Comparison of ENCODE assay signal across 8 mouse cellular contexts in genomic region chr12:74803740-74804512, GRCm38 (mm10).
DNase-seq lines count a peak whose midpoint lies in the region; ATAC-seq and TF ChIP-seq lines count a peak whose summit lies in the region.

No protein-coding gene starts in this region.

- H3K27me3 ChIP-seq in heart, embryonic 13.5 days (replicated peaks) = no peaks in the 10 kb centered on the region

- H3K4me1 ChIP-seq in heart, embryonic 13.5 days = no peaks in the 10 kb centered on the region

- peak; percentile 74 for ATAC-seq in heart, embryonic 13.5 days (ENCODE audit: extremely low read depth, insufficient number of reproducible peaks, low FRiP score, low TSS enrichment)

- H3K9me3 ChIP-seq in heart, embryonic 13.5 days = peaks cover 8% of the 10 kb centered on the region

- TF ChIP-seq CTCF in brain, embryonic 14.5 days (IDR thresholded peaks at IDR 0.05; ENCODE audit: borderline replicate concordance, extremely low read depth, insufficient read depth, insufficient read length) = no peak

- no peak for TF ChIP-seq POLR2A in brain, embryonic 14.5 days (IDR thresholded peaks at IDR 0.05; ENCODE audit: borderline replicate concordance, extremely low read depth, insufficient read depth, insufficient read length, poor library complexity, severe bottlenecking)

- 47% methylated on average over 13 of the region's 13 CpGs for WGBS in heart, embryonic 13.5 days

- no peak overlapping the region for H3K4me2 ChIP-seq in heart, embryonic 13.5 days

- H3K9ac ChIP-seq in heart, embryonic 13.5 days = no peak overlapping the region

- no peaks in the 10 kb centered on the region for H3K36me3 ChIP-seq in heart, embryonic 13.5 days

- H3K27ac ChIP-seq in heart, embryonic 13.5 days (replicated peaks) = no peak overlapping the region

- DNase-seq in heart, adult 8-10 months (ENCODE audit: low spot score) = no peak
- peak; percentile 27 for DNase-seq in CD4-positive, CD25-positive, alpha-beta regulatory T cell, adult 2 months (ENCODE audit: low read depth, low spot score)
- peak; percentile 43 for DNase-seq in brain, embryonic 14.5 days (ENCODE audit: low read depth)
- peak; percentile 95 for DNase-seq in kidney, postnatal 14 days
- DNase-seq in skeletal muscle tissue, adult 2 months (ENCODE audit: low read depth, low spot score) = peak; percentile 10
- DNase-seq in thymus, postnatal 25 days = no peak
- no peak for DNase-seq in lung, postnatal 4 days

- H3K4me3 ChIP-seq in heart, embryonic 13.5 days = no peak overlapping the region

Comparison
In these comparisons a context has a peak if more than half of its experiments do, and no peak if none do; other contexts are left out.
1. DNase-seq: peak in CD4-positive, CD25-positive, alpha-beta regulatory T cell, adult 2 months (single experiment), brain, embryonic 14.5 days (single experiment), kidney, postnatal 14 days (single experiment) and skeletal muscle tissue, adult 2 months (single experiment); none in heart, adult 8-10 months (single experiment), thymus, postnatal 25 days (single experiment) and lung, postnatal 4 days (0 of 2).